9 mouse cellular contexts compared by ENCODE assay signal in genomic region chr14:55767519-55768414, GRCm38 (mm10). TPM values are rescaled to one million over a fixed set of nuclear protein-coding genes. Genes with fewer than 3 reads are reported as not detected.
DNase-seq lines count a peak whose midpoint lies in the region; ATAC-seq and TF ChIP-seq lines count a peak whose summit lies in the region.
"Had no signal": no experiment of that assay in that cellular context is flagged by ENCODE, and none has a peak within 500 bp of the region (broad histone marks: within the 10 kb centered on the region; RNA-seq: fewer than 3 reads in every experiment).

No protein-coding gene starts in this region.

- ATAC-seq in inflammation-experienced regulatory T-cells, adult 6 months, result peak; percentile 76
- ATAC-seq in liver, embryonic 13.5 days (ENCODE audit: low read depth), result peak; percentile 47

- H3K27ac ChIP-seq in cerebellum, adult 2 months (ENCODE audit: insufficient read depth, low read length), result peak overlapping the region; percentile 29
- H3K27ac ChIP-seq in liver, embryonic 13.5 days, result no peak overlapping the region

- H3K4me2 ChIP-seq in liver, embryonic 13.5 days, result peak overlapping the region; percentile 75

- H3K4me3 ChIP-seq in cerebellum, adult 2 months (replicated peaks; ENCODE audit: insufficient read depth, low read depth, low read length), result peak overlapping the region; percentile 24
- peak overlapping the region; percentile 50 for H3K4me3 ChIP-seq in liver, embryonic 13.5 days (replicated peaks)

- H3K36me3 ChIP-seq in liver, embryonic 13.5 days, result no peaks in the 10 kb centered on the region

- H3K9me3 ChIP-seq in liver, embryonic 13.5 days (replicated peaks), result no peaks in the 10 kb centered on the region

- H3K4me1 ChIP-seq in cerebellum, adult 2 months (ENCODE audit: control insufficient read depth, insufficient read depth, low read length), result peaks cover 4% of the 10 kb centered on the region; the same call in 1 of the 2 replicates
- H3K4me1 ChIP-seq in liver, embryonic 13.5 days (replicated peaks), result peaks cover 62% of the 10 kb centered on the region

- TF ChIP-seq CTCF in cerebellum, adult 2 months (IDR thresholded peaks at IDR 0.05; ENCODE audit: borderline replicate concordance, insufficient read depth, low read depth, low read length), result peak; percentile 42

- peak; percentile 44 for DNase-seq in ovary, postnatal 14 days (ENCODE audit: low spot score)
- DNase-seq in ovary, postnatal 10 days (ENCODE audit: low spot score), result no peak
- peak; percentile 80 to 83 for DNase-seq in cerebellum, adult 2 months
- DNase-seq in forelimb bud, embryonic 11.5 days (ENCODE audit: low read depth, low spot score), result peak; percentile 72
- no peak for DNase-seq in liver, embryonic 13.5 days
- DNase-seq in natural killer cell, adult 2 months (ENCODE audit: low spot score in 2 of 2), result peak; percentile 45 to 50
- DNase-seq in c-Kit-positive CD71-positive TER-119-positive erythroid progenitor cells, embryonic 14.5 days (ENCODE audit: low spot score), result no peak

- TF ChIP-seq POLR2A in cerebellum, adult 2 months (IDR thresholded peaks at IDR 0.05; ENCODE audit: borderline replicate concordance, insufficient read depth, low read length), result no peak

- no peaks in the 10 kb centered on the region for H3K27me3 ChIP-seq in cerebellum, adult 2 months (ENCODE audit: control insufficient read depth, insufficient read depth, low read length)
- peaks cover 55% of the 10 kb centered on the region for H3K27me3 ChIP-seq in liver, embryonic 13.5 days

- WGBS in cerebellum, adult 2 months, result 6% methylated on average over 52 of the region's 52 CpGs
- WGBS in liver, embryonic 13.5 days (ENCODE audit: insufficient replicate concordance), result 9% methylated on average over 52 of the region's 52 CpGs

- H3K9ac ChIP-seq in liver, embryonic 13.5 days, result peak overlapping the region; percentile 69

RNA-seq across cellular contexts. Expression of gene Ltb4r1, which starts 2.0 kb away (rescaled TPM):
- polyA plus RNA-seq in cerebellum, adult 2 months (2012; rRNA removed), result 0.33 and 0.36 TPM in 2 replicates
- 10 to 100 TPM in 1 of 3 experiments, 1 to 10 TPM in 1, under 1 TPM in 1; 0.57 to 16.6 (median 3.8) TPM for polyA plus RNA-seq in inflammation-experienced regulatory T-cells, adult 6 months (2017; shearing (Covaris generic))
- polyA plus RNA-seq in liver, embryonic 13.5 days (2015; fragmentation: Nextera tagmentation; extraction: Ambion mirVana), result 4.4 and 4.6 TPM in 2 replicates
- polyA plus RNA-seq: Patski had no signal

RNA-seq across cellular contexts. Expression of gene Ltb4r2, which starts 6.5 kb away (rescaled TPM):
- 0.07 and 0.08 TPM in 2 replicates for polyA plus RNA-seq in cerebellum, adult 2 months (2012; rRNA removed)
- polyA plus RNA-seq in inflammation-experienced regulatory T-cells, adult 6 months (2017; shearing (Covaris generic)), result not detected
- 0.92 and 1.3 TPM in 2 replicates for polyA plus RNA-seq in liver, embryonic 13.5 days (2015; fragmentation: Nextera tagmentation; extraction: Ambion mirVana)
- polyA plus RNA-seq: Patski had no signal

RNA-seq across cellular contexts. Expression of gene Cideb, which starts 9.5 kb away (rescaled TPM):
- polyA plus RNA-seq in cerebellum, adult 2 months (2012; rRNA removed), result 10.5 and 15.2 TPM in 2 replicates
- not detected for polyA plus RNA-seq in inflammation-experienced regulatory T-cells, adult 6 months (2017; shearing (Covaris generic))
- 21.1 and 21.3 TPM in 2 replicates for polyA plus RNA-seq in liver, embryonic 13.5 days (2015; fragmentation: Nextera tagmentation; extraction: Ambion mirVana)

RNA-seq across cellular contexts. Expression of gene Adcy4, which starts 16.1 kb away (rescaled TPM):
- 4.0 and 4.1 TPM in 2 replicates for polyA plus RNA-seq in cerebellum, adult 2 months (2012; rRNA removed)
- under 1 TPM in 1 of 3 experiments, not detected in 2; 0.29 TPM for polyA plus RNA-seq in inflammation-experienced regulatory T-cells, adult 6 months (2017; shearing (Covaris generic))
- polyA plus RNA-seq in liver, embryonic 13.5 days (2015; fragmentation: Nextera tagmentation; extraction: Ambion mirVana), result 1.8 and 2.2 TPM in 2 replicates
- polyA plus RNA-seq: Patski had no signal

RNA-seq across cellular contexts. Expression of gene Ripk3, which starts 20.9 kb away (rescaled TPM):
- polyA plus RNA-seq in cerebellum, adult 2 months (2012; rRNA removed), result 0.39 and 0.60 TPM in 2 replicates
- polyA plus RNA-seq in inflammation-experienced regulatory T-cells, adult 6 months (2017; shearing (Covaris generic)), result 10 to 100 TPM; 71.9 to 99.8 (median 84.8) TPM
- 20.4 and 22.1 TPM in 2 replicates for polyA plus RNA-seq in liver, embryonic 13.5 days (2015; fragmentation: Nextera tagmentation; extraction: Ambion mirVana)

Comparison
In these comparisons a context has a peak if more than half of its experiments do, and no peak if none do; other contexts are left out.
1. DNase-seq: peak in ovary, postnatal 14 days (single experiment), cerebellum, adult 2 months (2 of 2), forelimb bud, embryonic 11.5 days (single experiment) and natural killer cell, adult 2 months (2 of 2); none in ovary, postnatal 10 days (single experiment), liver, embryonic 13.5 days (single experiment) and c-Kit-positive CD71-positive TER-119-positive erythroid progenitor cells, embryonic 14.5 days (single experiment).
2. RNA of gene Cideb, which starts 9.5 kb away (polyA plus RNA-seq): 21.1 to 21.3 TPM in liver, embryonic 13.5 days and 10.5 to 15.2 TPM in cerebellum, adult 2 months; not detected in inflammation-experienced regulatory T-cells, adult 6 months; every median in the first group is over 10 times any median in the second.